ENCODE assay signal across 12 mouse cellular contexts in the genomic region with DNA sequence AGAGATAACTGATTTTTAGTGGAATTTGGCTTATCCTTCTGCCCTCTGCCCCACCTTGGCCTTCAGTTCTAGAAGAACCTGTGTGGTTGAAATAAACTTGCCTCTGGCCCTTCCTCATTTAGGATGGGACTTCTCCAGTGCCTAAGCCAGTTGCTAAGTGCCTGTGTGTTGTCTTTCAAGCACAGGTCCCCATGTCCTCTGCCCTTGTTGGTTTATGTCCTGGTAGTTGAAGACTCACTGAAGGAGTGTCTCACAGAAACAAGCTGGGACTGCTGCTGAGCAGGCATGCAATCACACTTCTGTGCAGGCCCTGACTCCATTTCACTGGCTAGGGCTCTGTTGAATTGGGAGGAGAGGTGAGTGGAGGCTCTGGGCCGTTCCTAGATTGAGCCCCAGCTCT. TPM values are rescaled to one million over a fixed set of nuclear protein-coding genes. Genes with fewer than 3 reads are reported as not detected.
DNase-seq lines count a peak whose midpoint lies in the region; ATAC-seq and TF ChIP-seq lines count a peak whose summit lies in the region.
"Had no signal": no experiment of that assay in that cellular context is flagged by ENCODE, and none has a peak within 500 bp of the region (broad histone marks: within the 10 kb centered on the region; RNA-seq: fewer than 3 reads in every experiment).

No protein-coding gene starts in this region.

- intact Hi-C loops in gastrocnemius, adult 2 months (cut with DNase I) = no loop called here
- intact Hi-C loops in gastrocnemius, postnatal 14 days (cut with DNase I; ENCODE audit: low total_unique reads) = no loop called here

- TF ChIP-seq CTCF in gastrocnemius, adult 2 months (IDR thresholded peaks at IDR 0.05) = no peak

- no peak overlapping the region for H3K9ac ChIP-seq in kidney, embryonic 15.5 days
- H3K9ac ChIP-seq in liver, embryonic 15.5 days = no peak overlapping the region

- 63% methylated on average over 1 of the region's 1 CpGs for WGBS in kidney, embryonic 15.5 days
- 28% methylated on average over 1 of the region's 1 CpGs for WGBS in liver, embryonic 15.5 days (ENCODE audit: insufficient replicate concordance)

- peak overlapping the region; percentile 93 for H3K27ac ChIP-seq in gastrocnemius, adult 2 months
- peak overlapping the region; percentile 90 for H3K27ac ChIP-seq in kidney, embryonic 15.5 days
- H3K27ac ChIP-seq in liver, embryonic 15.5 days (replicated peaks) = peak overlapping the region; percentile 61

- H3K36me3 ChIP-seq in kidney, embryonic 15.5 days = no peaks in the 10 kb centered on the region
- no peaks in the 10 kb centered on the region for H3K36me3 ChIP-seq in liver, embryonic 15.5 days (replicated peaks)

- no peaks in the 10 kb centered on the region for H3K27me3 ChIP-seq in kidney, embryonic 15.5 days
- H3K27me3 ChIP-seq in liver, embryonic 15.5 days = no peaks in the 10 kb centered on the region

- 0 out of 2 replicates have a peak, but pooled peaks have one; percentile 13 for ATAC-seq in kidney, embryonic 15.5 days (replicated peaks; ENCODE audit: low FRiP score)
- 0 out of 2 replicates have a peak, but pooled peaks have one; percentile 9 for ATAC-seq in common myeloid progenitor, adult 5-6 weeks (replicated peaks; ENCODE audit: low read depth, poor library complexity, severe bottlenecking)
- no peak for ATAC-seq in liver, embryonic 15.5 days (ENCODE audit: insufficient read depth)

- peak overlapping the region; percentile 49 for H3K4me3 ChIP-seq in gastrocnemius, adult 2 months
- no peak overlapping the region for H3K4me3 ChIP-seq in kidney, embryonic 15.5 days (replicated peaks)
- no peak overlapping the region for H3K4me3 ChIP-seq in liver, embryonic 15.5 days (replicated peaks)

- H3K4me1 ChIP-seq in kidney, embryonic 15.5 days = peaks cover 63% of the 10 kb centered on the region
- H3K4me1 ChIP-seq in liver, embryonic 15.5 days (replicated peaks) = peaks cover 40% of the 10 kb centered on the region

- no peaks in the 10 kb centered on the region for H3K9me3 ChIP-seq in kidney, embryonic 15.5 days (replicated peaks)
- no peaks in the 10 kb centered on the region for H3K9me3 ChIP-seq in liver, embryonic 15.5 days (replicated peaks)

- no peak for DNase-seq in gastrocnemius, adult 2 months
- no peak for DNase-seq in gastrocnemius, postnatal 14 days
- no peak for DNase-seq in kidney, adult 11 months
- DNase-seq in frontal cortex, adult 2 months (ENCODE audit: extremely low spot score in 1 of 2, low spot score in 1 of 2) = no peak
- DNase-seq in thymus, postnatal 0 days (ENCODE audit: low spot score) = no peak
- DNase-seq: gastrocnemius, postnatal 25 days; kidney, adult 9 months; lung, postnatal 14 days; thymus, adult 18-20 months had no signal

- H3K4me2 ChIP-seq in kidney, embryonic 15.5 days = no peak overlapping the region
- H3K4me2 ChIP-seq in liver, embryonic 15.5 days = no peak overlapping the region

RNA-seq across cellular contexts. Expression of a gene that starts 46.9 kb away (rescaled TPM):
- 10 to 100 TPM; 48.6 to 51.2 TPM for total RNA-seq in gastrocnemius, adult 2 months (2021)
- 10 to 100 TPM; 41.5 to 51.9 TPM for total RNA-seq in gastrocnemius, postnatal 14 days (2021)
- 54.0 and 54.5 TPM in 2 replicates for polyA plus RNA-seq in kidney, embryonic 15.5 days (2015; fragmentation: Nextera tagmentation; extraction: Ambion mirVana)
- 23.7 and 32.2 TPM in 2 replicates for total RNA-seq in common myeloid progenitor, adult 5-6 weeks (2017)
- 8.4 and 9.2 TPM in 2 replicates for polyA plus RNA-seq in liver, embryonic 15.5 days (2015; fragmentation: Nextera tagmentation; extraction: Ambion mirVana)
- 23.8 and 27.7 TPM in 2 replicates for polyA plus RNA-seq in frontal cortex, adult 2 months (2012; rRNA removed)
- polyA plus RNA-seq in thymus, postnatal 0 days (2015; fragmentation: Nextera tagmentation; extraction: Ambion mirVana) = 97.9 and 104 TPM in 2 replicates
